Mouse (Mus musculus): ENCODE measurements around the gene Fryl. TPM values are rescaled to one million over a fixed set of nuclear protein-coding genes. Genes with fewer than 3 reads are reported as not detected.

The Fryl gene
- polyA plus RNA-seq, 1 experiment: 35.4 TPM

DNA sequence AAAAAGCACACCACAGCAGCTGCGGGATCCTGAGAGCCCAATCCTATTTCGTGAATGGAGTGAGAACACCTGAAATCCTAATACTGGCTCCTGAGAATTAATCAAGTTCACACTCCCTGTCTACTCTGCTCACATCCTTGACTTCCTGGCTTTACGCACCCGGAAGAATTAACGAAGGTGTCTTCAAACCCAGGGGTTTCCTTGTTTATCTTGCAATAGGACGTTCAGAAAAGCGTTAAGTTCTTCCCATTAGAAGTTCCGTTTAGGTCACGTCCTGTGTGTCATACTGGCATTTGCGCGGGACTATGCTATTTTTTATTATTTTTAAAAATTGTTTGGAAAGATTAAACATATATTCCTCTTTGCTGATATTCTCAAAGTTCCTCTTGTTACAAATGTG, 677 bp upstream of the Fryl start:
- no peak for DNase-seq (ENCODE audit: low spot score)

DNA sequence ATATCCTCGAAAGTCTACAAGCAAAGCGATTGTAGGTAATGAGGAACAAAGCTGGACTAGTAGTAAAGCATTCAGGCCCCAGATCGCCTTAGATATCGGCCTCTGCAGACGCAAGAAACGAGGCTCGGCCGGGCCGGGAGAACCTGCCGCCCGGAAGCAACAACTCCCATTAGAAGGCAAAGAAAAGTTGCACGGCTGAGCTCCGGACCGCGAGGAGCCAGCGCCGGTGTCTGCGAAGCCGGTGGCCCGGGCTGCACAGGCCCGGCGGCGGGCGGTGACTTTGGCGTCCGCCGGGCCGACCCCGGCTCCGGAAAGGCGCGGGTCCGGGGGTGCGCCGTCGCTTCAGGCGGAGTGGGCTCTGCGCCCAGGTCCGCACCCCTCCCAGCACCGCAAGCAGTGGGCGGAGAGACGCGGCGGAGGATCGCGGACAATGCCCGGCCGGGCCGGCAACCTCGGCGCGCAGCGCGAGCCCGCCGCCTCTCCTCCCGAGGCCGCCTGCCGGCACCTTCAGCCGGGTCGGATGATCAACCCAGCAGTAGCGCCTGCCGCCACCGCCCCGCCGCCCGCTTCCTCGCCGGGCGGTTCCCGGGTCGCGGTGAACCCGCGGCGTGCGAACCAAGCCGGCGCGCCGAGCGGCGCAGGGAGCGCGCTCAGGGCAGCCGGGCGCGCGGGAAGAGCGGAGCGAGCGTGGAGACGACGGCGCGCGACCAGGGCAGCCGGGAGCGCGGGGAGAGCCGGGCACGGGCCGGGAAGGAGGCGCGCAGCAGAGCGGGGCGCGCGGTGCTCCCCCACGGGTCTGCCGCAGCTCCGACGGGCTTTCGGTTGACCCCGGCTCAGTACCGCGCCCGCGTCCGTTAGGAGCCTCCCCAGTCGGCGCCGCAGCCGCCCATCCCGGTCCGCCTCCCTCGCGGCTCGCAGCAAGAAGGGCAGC, 833 bp downstream of the Fryl start:
- DNase-seq (ENCODE audit: low spot score): peak; percentile 60

DNA sequence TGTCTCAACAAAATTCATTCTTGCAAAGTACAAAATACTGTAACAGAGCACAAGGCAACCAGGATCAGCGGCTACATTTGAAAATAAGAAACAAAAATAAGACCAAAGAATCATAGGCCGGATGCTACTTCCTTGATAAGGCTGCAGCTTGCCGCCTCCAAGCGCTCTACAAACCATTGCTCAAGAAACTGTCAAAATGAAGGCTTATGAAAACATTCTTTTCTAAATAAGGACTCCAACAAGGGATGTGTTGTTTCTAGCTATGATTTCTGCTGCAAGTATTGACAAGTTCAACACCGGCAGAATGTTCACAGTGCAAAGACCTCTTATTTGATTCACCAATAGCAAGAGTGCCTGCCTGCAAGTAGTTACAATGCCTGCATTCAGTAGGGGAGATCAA, 1.8 kb downstream of the Fryl start:
- no peak for DNase-seq (ENCODE audit: low spot score)

DNA sequence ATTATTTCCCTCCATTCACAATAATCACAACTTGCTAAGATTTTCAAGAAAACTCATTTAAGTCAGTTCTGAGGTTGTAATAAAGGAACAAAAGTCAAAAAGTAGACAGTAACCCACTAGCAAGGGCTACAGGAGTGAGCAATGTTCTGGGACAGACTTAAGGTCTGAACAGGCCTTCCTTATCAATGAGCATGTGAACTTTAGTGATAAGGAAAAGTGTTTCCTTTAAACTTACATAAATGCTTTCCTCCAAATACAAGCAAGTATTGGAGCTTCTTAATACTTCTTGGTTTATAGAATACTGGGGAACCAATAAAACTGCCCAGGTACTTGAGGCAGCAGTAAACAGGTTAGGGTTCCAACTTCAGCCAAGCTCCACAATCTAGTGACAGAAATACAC, 3.7 kb downstream of the Fryl start:
- no peak for DNase-seq (ENCODE audit: low spot score)

DNA sequence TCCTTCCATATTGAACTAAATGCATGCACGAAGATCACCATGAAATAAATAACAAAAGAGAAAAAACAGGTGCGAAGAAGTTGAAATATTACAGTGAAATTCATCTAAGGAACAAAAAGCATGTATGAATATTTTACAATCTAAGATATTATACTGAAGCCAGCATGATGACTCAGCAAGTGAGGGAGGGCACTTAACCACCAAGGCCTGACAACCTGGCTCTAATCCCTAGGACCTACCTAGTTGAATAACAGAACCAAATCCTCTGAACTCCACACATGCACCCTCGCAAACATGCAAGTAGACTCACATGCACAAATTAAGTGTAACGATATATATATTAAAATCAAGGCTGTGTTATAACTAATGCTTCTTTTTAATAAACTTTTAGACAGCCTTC, 7.1 kb downstream of the Fryl start:
- DNase-seq (ENCODE audit: low spot score): no peak

DNA sequence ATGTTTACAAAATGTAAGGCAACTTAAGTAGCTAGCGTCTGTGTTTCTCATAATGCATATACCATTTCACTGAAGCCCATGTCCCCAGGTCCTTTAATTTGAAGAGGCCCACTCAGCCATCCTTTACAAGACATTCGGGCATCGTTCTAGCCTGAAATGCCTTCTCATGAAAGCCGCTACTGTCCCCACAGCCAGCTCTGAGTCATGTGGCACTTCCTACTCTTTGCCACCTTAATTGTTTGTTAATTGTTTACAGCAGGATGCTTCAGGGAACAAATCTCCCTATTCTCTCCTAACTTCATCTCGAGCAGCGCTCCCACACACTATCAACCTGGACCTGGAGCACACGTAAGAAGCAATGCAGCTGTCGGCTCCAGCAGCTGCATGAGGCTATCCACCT, 8.2 kb downstream of the Fryl start:
- DNase-seq (ENCODE audit: low spot score): no peak

DNA sequence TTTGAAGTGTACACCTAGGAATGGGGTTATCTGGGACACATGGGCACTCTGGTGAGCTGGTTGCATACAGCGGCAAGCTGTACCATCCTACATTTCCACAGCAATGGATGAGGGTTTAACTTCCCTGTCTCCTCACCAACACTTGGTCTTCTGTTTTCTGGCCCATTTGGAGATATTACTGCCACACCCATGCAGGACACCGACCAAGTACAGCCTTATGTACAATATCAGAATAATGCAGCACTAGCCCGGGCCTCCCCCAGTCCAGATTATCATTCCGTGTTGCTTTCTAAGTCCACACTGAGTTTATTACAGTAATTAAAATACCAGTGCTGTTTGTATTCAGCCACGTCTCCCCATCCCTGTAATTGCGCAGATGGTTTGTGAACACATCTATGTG, 10.0 kb downstream of the Fryl start:
- no peak for DNase-seq (ENCODE audit: low spot score)

DNA sequence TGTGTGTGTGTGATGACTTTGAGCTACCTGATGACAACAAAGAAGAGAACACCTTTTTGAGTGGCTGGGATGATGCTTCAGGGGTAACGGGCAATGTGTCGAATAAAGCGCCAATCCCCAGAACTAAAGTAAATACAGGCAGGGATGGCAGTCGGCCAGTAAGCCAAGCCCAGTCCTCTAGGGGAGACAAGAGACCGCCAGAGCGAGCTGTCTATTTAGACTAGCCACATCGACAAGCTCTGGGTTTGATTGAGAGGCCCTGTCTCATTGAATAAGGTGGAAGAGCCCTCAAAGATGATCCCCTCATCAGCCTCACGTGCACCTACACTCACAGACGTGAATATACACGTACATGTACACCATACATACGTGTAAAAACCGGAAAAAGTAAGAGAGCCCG, 12.0 kb downstream of the Fryl start:
- DNase-seq (ENCODE audit: low spot score): no peak

DNA sequence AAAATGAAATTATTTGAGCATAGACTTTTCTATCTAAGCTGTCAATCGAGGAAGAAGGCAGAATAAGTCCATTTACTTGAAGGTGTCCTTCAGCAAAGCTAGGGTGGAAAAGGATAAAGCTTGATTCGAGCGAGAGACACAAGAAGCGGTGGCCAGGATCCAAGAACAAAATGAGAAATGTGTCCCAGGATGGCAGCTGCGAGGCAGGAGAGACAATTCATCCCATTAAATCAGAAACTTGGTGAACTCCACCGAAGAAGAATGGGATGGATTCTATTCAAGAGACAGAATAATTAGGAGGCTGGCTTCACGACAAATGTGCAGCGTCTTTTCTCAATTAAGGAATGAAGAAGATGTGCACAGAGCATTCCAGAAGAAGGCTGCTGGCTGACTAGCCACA, 14.5 kb downstream of the Fryl start:
- DNase-seq (ENCODE audit: low spot score): no peak

DNA sequence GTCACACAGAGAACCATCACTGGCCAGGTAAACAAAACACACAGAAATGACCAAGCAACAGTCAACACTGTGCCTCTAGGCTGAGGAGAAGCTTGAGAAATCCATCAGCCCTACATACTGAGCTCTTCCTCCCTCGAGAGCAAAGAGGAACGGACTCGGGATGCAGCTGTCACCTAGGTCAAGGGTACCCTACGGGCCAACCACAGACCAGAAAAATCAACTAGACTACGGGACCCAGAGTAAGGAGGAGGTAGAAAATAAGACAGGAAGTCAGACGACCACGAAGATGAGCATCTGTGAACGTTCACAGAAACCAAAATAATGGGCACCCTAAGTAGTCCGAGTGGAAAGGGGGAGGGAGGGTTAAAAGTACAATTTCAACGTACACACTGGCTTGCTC, 15.1 kb downstream of the Fryl start:
- no peak for DNase-seq (ENCODE audit: low spot score)

DNA sequence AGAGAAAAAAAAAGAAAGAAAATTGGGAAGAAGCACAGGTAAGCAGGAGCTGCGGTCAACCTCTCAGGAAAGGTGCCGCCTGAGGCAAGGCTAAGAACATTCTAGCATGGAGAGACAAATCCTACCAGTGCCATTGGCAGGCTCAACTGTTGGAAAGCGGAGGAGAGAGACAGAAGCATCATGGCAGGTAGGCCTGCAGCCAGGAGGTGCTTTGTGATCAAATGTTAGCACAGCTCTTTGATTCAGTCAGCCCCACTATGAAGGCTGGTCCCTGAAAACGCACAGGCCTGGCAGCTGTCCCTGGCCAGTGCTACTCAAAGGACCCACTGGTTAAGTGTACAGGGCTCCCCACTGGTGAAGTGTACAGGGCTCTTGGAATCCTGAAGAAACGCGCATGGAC, 16.0 kb downstream of the Fryl start:
- no peak for DNase-seq (ENCODE audit: low spot score)

DNA sequence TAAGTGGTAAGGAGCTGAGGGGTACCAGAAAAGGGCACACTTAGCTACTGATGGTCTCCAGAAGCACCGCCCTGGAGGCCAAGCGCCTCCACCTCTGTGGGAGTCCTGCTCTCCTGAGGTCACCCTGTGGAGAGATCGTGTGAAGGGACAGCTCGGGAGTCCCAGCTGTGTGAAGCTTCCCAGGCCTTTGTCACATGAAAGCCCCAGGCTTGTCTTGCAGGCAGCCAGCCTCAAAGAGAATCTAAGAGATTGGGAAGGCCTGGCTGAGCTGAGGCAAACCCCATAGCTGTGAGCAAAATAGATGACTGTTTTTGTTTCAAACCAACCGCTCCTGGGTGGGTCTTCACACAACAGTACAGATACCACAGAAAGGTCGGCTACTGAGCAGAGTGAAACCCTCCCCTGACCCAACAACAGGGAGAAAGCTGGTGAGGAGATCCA, 19.5 kb downstream of the Fryl start:
- no peak for DNase-seq (ENCODE audit: low spot score)

DNA sequence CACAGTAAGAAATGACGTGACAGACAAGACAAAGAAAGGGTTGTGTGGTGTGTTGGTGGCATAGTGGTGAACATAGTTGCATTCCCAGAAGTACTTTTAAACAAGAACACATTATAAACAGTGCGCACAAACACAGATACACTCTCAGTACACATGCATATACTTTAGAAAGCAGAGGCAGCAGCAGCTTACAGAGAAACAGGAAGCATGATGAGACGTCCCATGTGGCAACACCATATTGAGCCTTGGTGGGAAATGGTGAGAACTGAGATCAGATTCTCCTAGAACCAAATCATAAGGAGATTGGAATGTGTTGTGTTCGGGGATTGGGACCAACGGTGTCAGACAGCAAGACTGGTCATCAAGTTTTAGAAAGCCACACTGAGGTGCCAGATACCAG, 21.2 kb downstream of the Fryl start:
- no peak for DNase-seq (ENCODE audit: low spot score)

DNA sequence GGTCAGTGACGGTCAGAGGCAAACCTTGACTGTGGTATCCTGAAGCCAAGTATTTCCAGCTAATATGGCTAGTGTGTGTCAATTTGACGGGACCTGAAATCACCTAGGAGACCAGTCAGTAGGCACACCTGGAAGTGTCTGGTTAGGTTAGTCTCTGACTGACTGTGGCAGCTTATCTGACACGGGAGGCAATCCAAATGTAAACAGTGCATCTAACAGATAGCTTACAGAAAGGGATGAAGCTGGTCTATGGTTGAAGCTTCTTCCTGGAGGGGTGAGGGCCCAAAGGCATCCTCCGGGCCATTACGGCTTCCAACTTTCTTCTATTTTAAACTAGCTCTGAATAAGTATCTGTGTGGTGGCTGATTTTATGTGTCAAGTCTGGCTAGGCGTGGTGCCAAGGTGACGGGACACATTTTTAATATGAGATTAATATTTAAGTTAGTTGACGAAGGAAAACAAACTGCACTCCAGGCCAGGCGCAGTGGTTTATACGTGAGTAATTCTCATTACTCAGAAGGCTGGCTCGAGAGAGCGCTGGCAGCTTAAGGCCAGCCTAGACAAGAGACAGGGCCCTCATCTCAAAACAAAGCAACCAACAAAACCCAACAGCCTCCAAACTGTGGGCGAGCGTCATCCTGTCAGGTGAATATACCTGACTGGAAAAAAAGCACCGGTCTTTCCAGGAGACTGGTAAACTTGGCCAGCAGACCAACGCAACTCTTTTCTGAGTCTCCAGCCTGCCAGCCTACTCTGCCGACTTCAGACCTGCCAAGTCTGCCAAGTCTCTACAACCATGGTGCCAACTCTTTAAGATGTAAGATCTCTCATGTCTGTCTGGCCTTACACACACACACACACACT, 23.2 kb downstream of the Fryl start:
- no peak for DNase-seq (ENCODE audit: low spot score)

DNA sequence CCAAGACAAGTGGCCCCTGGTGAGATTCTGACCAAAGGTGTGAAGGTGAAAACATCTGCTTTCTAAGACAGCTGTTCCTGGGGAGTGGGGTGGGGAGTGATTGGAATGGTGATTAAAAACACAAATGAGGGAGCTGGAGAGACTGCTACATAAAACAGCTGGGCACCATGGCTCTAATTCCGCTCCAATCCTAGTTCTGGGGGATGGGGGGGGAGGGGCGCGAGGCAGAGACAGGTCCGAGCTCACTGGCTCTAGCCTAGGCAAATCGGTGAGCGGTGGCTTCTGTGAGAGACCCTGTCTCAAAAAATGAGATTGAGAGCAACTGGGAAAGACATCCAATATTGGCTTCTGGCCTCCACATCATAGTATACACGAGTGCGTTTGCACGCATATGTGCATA, 24.2 kb downstream of the Fryl start:
- DNase-seq (ENCODE audit: low spot score): no peak

DNA sequence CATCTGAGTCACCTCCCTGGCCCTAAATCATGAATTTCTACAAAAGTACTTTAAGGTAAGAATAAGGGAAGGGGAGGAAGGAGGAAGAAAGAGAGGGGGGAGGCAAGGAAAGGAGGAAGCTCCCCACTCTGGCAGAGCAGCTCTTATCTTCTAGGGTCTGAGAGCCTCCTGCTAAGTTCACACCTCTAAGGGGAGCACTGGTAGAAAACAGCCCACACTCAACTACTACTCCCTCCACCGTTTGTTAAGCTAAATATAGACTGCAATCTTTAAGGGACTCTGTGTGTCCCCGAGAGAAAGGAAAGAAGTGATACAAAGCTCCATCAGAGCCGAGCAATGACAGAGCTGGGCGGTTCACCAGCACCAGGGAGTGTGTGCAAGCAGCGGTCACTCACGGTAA, 24.6 kb downstream of the Fryl start:
- DNase-seq (ENCODE audit: low spot score): no peak

DNA sequence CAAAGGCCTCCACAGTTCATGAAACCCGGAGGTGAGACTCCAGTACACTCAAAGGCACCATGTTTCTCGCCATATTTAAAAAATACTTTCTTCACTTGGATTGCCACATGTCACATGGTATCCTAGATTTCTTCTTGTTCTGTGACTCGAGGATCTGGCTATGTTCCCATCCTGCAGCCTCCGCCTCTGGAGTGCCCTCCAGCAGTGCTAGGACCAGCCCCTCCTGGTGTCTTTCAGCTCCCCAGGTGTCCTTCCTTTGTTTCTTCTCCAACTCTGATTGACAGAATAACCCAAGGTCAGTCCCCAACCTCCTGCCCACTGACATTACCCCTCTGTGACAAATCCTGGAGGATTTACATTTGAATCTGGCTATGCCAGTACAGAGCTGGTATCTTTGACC, 26.2 kb downstream of the Fryl start:
- DNase-seq (ENCODE audit: low spot score): no peak

DNA sequence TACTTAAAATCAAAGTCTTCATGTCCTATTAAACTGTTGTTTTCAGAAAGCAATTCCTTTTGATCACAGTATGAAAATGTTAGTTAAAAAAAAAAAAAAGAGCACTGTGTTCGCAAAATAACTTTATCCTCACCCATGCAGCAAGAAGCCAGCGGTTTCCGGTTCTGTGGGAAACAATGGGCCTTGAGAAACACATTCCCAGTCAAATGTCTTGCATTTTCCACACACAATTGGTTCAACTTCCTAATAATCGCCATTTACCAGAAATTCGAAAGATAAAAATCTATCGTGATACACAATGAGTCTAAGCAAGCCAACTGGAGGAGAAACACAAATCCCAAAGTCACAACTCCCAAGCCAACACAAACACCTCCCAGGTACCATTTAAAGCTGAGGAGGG, 27.0 kb downstream of the Fryl start:
- no peak for DNase-seq (ENCODE audit: low spot score)

DNA sequence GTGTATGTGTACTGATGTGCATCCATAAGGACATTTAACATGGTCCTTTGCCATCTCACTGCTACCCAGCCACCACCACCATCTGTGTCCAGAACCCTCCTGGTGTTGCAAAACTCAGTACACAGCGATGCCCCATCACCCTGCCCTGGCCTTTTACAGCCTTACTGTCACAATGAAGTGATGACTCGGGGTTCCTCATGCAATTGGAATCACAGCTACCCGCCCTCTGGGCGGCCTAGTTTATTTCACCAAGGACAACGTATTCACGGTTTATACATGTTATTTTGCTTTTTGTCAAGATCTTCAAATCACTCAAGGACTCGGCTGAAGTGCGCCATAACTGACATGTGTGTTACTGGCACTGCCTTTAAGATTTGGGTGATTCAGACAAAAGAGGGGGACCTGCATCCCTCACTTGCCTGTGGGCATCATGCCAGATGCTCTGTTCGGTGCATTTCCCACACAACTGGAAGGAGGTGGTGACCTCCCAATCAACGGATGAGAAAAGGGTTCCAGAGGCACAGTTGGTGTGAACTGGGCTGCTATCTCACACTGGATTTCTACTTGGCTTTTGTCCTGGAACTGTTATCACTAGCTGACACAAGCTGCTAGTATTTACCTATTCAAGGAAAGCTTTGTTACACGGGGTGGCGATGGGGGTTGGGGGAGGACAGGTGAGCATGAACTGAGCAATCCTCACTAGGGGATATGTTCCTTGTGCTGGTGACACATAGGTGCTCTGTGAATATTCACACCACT, 27.9 kb downstream of the Fryl start:
- no peak for DNase-seq (ENCODE audit: low spot score)

DNA sequence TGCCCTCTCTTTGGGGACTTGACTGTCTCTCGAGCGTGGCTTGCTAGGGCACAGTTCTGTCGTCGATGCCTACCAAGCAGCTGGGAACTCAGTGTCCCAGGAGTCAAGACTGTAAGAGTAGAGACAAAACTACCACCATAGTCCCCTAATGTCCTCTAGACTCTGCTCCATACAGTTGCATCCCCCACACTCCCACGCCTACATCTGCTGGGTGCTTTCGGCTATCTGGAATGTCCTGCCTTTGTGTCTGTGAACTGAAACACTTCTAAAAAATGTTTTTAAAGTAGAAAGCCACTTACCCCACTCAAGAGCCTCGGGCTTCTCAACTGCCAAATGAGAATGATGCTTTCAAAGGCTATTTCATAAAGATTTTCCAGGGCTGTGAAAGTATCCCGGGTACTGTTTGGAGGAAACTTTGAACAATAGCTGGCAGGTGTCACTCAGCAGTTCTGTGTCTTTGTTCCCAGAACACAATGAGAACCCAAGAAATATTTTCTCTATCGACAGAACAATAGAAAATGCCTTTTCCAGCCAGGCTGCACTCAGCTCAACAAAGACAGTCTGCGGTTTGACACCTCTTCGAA, 28.8 kb downstream of the Fryl start:
- DNase-seq (ENCODE audit: low spot score): no peak

DNA sequence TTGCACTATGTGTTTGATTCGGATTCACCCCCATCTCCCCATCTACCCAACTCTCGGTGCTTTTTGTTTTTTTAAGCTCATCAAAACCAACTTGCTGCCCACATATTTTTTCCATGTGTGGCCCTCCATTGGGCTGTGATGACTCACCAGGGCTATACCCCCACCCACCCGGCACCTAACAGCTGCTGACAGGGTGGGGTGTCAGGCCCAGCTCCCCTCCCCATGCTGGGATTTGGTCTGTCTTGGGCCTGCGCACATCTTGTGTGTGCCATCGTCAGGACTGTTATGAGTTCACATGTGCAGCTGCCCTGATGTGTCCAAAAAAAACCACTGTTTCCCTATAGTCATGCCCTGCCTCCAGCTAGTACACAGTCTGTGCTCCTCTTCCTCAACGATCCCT, 33.4 kb downstream of the Fryl start:
- no peak for DNase-seq (ENCODE audit: low spot score)

DNA sequence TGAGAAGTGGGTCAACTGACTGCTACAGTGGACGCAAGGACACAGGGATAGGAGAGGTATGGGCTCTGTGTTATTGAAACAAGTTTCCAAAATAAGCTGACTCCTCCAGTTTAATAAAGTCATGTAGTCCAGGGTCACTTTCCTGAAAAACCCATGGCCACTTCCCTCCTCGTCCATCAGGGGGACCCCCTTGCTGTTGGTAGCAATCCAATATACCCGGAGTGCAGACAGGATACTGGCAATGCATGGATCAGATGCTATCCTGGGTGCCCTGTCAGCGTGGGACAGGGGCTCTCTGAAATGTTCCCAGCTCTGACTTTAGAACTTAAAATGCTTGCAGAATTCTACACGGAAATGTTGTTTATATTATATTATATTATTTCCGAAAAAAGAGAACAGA, 34.0 kb downstream of the Fryl start:
- DNase-seq (ENCODE audit: low spot score): no peak
